Mouse (Mus musculus) brain, adult 10 weeks (tissue): ENCODE measurements around the gene Krtap31-1. TPM values are rescaled to one million over a fixed set of nuclear protein-coding genes. Genes with fewer than 3 reads are reported as not detected.

ENCODE experiments used
- polyA plus RNA-seq: library from polyadenylated mRNA; stranded (reverse); fragments of 350-450 nt; fragmentation: Illumina TruSeq; extraction: RNeasy Lipid Tissue Mini Kit (QIAGEN cat#74804); gene quantifications from one replicate; pipeline ENCODE4 v1.2.3, GENCODE M21; 2015; ENCODE audit warnings: low read depth, low replicate concordance

Gene Krtap31-1
- polyA plus RNA-seq: not detected

GRCm38 (mm10) chr11:99907620-99908019, at the start of gene Krtap31-1:
Krtap31-1 (plus strand) TSS chr11:99907920.

GRCm38 (mm10) chr11:99864176-99864575, 43.5 kb upstream of the Krtap31-1 start, which contains the start of gene Gm11559:
Gm11559 (plus strand) TSS chr11:99864476.

GRCm38 (mm10) chr11:99873089-99873488, 34.6 kb upstream of the Krtap31-1 start, which contains the start of gene Krtap9-1:
Krtap9-1 (plus strand) TSS chr11:99873389.

GRCm38 (mm10) chr11:99878887-99879286, 28.8 kb upstream of the Krtap31-1 start, which contains the start of gene Gm11567:
Gm11567 (plus strand) TSS chr11:99879187.

DNA sequence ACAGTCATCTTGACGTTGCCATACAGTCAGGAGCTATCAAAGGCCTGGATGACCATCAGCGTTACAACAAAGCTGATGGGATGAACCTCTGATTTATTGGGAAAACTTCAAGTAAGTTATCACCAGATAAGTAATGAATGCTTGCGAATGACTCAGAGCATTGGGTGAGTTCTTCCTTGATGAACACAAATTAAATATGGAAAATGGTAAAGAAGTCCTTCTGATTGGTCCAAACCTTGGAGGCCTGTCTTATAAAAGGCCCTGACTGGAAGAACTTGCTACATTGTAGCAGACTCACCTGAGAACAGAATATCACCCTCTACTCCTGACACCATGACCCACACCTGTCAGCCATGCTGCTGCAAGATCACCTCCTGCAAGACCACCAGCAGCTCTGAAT, 6.7 kb downstream of the Krtap31-1 start, which contains the start of gene Gm11565:
Gene Gm11565, plus strand, starts transcription at position 301 of the 400 bp plus-strand sequence.

DNA sequence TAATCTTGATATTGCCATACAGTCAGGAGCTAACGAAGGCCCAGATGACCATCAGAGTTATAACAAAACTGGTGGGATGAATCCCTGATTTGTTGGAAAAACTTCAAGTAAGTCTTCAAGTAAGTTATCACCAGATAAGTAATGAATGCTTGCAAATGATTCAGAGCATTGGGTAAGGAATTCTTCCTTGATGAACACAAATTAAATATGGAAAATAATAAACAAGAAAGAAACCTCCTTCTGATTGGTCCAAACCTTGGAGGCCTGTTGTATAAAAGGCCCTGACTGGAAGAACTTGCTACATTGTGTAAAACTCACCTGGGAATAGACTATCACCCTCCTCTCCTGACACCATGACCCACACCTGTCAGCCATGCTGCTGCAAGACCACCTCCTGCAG, 28.3 kb downstream of the Krtap31-1 start, which contains the start of gene Krtap31-2:
Gene Krtap31-2, plus strand, starts transcription at position 301 of the 400 bp plus-strand sequence.

GRCm38 (mm10) chr11:99948175-99948574, 40.5 kb downstream of the Krtap31-1 start, which contains the start of gene Krtap9-5:
Krtap9-5 (plus strand) TSS chr11:99948475.

Other genes with a start within 250 kb of the Krtap31-1 start
- not detected for gene Gm11563, start 249.0 kb upstream of the Krtap31-1 start, polyA plus RNA-seq
- not detected for gene Krtap4-6, start 242.0 kb upstream of the Krtap31-1 start, polyA plus RNA-seq
- not detected for gene Gm14190, start 217.2 kb upstream of the Krtap31-1 start, polyA plus RNA-seq
- not detected for gene Gm14180, start 173.6 kb upstream of the Krtap31-1 start, polyA plus RNA-seq
- not detected for gene Gm11595, start 135.0 kb upstream of the Krtap31-1 start, polyA plus RNA-seq
- gene Krtap4-8, start 127.2 kb upstream of the Krtap31-1 start, polyA plus RNA-seq: not detected
- not detected for gene Krtap4-9, start 122.7 kb upstream of the Krtap31-1 start, polyA plus RNA-seq
- gene Gm11596, start 114.5 kb upstream of the Krtap31-1 start, polyA plus RNA-seq: not detected
- gene Gm11569, start 109.0 kb upstream of the Krtap31-1 start, polyA plus RNA-seq: not detected
- not detected for gene Gm11554, start 103.5 kb upstream of the Krtap31-1 start, polyA plus RNA-seq
- not detected for gene Krtap4-13, start 98.0 kb upstream of the Krtap31-1 start, polyA plus RNA-seq
- gene Gm11564, start 92.3 kb upstream of the Krtap31-1 start, polyA plus RNA-seq: not detected
- gene 2300003K06Rik, start 69.9 kb upstream of the Krtap31-1 start, polyA plus RNA-seq: not detected
- not detected for gene Krtap4-16, start 56.3 kb upstream of the Krtap31-1 start, polyA plus RNA-seq
- not detected for gene Gm11568, start 50.0 kb upstream of the Krtap31-1 start, polyA plus RNA-seq
- gene Gm11559, start 43.4 kb upstream of the Krtap31-1 start, polyA plus RNA-seq: not detected
- not detected for gene Krtap9-1, start 34.5 kb upstream of the Krtap31-1 start, polyA plus RNA-seq
- gene Gm11567, start 28.7 kb upstream of the Krtap31-1 start, polyA plus RNA-seq: not detected
- not detected for gene Gm11565, start 6.8 kb downstream of the Krtap31-1 start, polyA plus RNA-seq
- not detected for gene Krtap31-2, start 28.4 kb downstream of the Krtap31-1 start, polyA plus RNA-seq
- gene Krtap9-5, start 40.6 kb downstream of the Krtap31-1 start, polyA plus RNA-seq: not detected
- not detected for gene Krtap29-1, start 71.1 kb downstream of the Krtap31-1 start, polyA plus RNA-seq
- gene Krtap16-1, start 78.7 kb downstream of the Krtap31-1 start, polyA plus RNA-seq: not detected
- not detected for gene Krtap17-1, start 86.1 kb downstream of the Krtap31-1 start, polyA plus RNA-seq
- gene Krt33a, start 108.3 kb downstream of the Krtap31-1 start, polyA plus RNA-seq: not detected
- gene Krt33b, start 121.9 kb downstream of the Krtap31-1 start, polyA plus RNA-seq: not detected
- not detected for gene Krt34, start 133.6 kb downstream of the Krtap31-1 start, polyA plus RNA-seq
- not detected for gene Krt31, start 142.6 kb downstream of the Krtap31-1 start, polyA plus RNA-seq
- not detected for gene Krt32, start 180.3 kb downstream of the Krtap31-1 start, polyA plus RNA-seq
- not detected for gene Krt35, start 188.3 kb downstream of the Krtap31-1 start, polyA plus RNA-seq
- gene Krt36, start 197.7 kb downstream of the Krtap31-1 start, polyA plus RNA-seq: not detected
- gene Krt13, start 213.6 kb downstream of the Krtap31-1 start, polyA plus RNA-seq: not detected
- 0.94 TPM for gene Krt15, start 228.0 kb downstream of the Krtap31-1 start, polyA plus RNA-seq
- not detected for gene Krt19, start 240.7 kb downstream of the Krtap31-1 start, polyA plus RNA-seq